ENCODE assay signal across 21 mouse cellular contexts in the genomic region with DNA sequence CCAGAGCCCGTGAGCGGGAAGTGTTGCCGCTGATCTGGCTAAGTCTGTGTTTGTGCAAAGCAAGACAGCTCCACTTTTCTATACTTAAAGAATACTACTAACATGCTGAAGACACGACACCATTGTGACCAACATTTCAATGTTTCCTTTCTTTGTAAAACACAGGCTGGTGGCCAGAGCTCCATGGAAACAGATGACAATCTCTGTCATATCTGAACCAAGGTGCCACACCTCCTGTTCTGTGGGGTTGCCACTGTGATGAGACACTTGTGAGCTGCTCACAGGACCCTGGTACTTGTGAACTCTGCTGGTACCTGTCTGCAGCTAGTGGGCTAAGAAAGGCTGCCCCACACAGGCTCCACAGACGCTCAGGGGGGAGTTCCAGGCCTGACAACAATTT.
DNase-seq lines count a peak whose midpoint lies in the region; ATAC-seq and TF ChIP-seq lines count a peak whose summit lies in the region.
"Had no signal": no experiment of that assay in that cellular context is flagged by ENCODE, and none has a peak within 500 bp of the region (broad histone marks: within the 10 kb centered on the region; RNA-seq: fewer than 3 reads in every experiment).

No protein-coding gene starts in this region.

- 66% methylated on average over 5 of the region's 5 CpGs for WGBS in heart, embryonic 13.5 days
- WGBS in heart, postnatal 0 days, result 65% methylated on average over 5 of the region's 5 CpGs
- 77% methylated on average over 5 of the region's 5 CpGs for WGBS in neural tube, embryonic 12.5 days

- peaks cover 39% of the 10 kb centered on the region for H3K36me3 ChIP-seq in heart, embryonic 13.5 days
- no peaks in the 10 kb centered on the region for H3K36me3 ChIP-seq in heart, postnatal 0 days (replicated peaks; ENCODE audit: control insufficient read depth, insufficient read depth, low read length)
- 0 out of 2 replicates have a peak, but pooled peaks cover 2% of the 10 kb centered on the region for H3K36me3 ChIP-seq in neural tube, embryonic 12.5 days
- H3K36me3 ChIP-seq: hindbrain, embryonic 15.5 days had no signal

- no peak overlapping the region for H3K4me3 ChIP-seq in gastrocnemius, adult 2 months
- H3K4me3 ChIP-seq in heart, embryonic 13.5 days, result no peak overlapping the region
- no peak overlapping the region for H3K4me3 ChIP-seq in heart, postnatal 0 days (ENCODE audit: low read depth, low read length)
- H3K4me3 ChIP-seq in neural tube, embryonic 12.5 days, result no peak overlapping the region
- H3K4me3 ChIP-seq: embryonic facial prominence, embryonic 10.5 days; forebrain, embryonic 13.5 days; hindbrain, embryonic 15.5 days had no signal

- H3K27me3 ChIP-seq in heart, embryonic 13.5 days (replicated peaks), result no peaks in the 10 kb centered on the region
- no peaks in the 10 kb centered on the region for H3K27me3 ChIP-seq in heart, postnatal 0 days (ENCODE audit: control insufficient read depth, insufficient read depth, low read length)
- H3K27me3 ChIP-seq in neural tube, embryonic 12.5 days (replicated peaks), result no peaks in the 10 kb centered on the region
- H3K27me3 ChIP-seq: forebrain, embryonic 13.5 days; hindbrain, embryonic 15.5 days had no signal

- DNase-seq in gastrocnemius, adult 2 months, result peak; percentile 10
- DNase-seq in gastrocnemius, adult 8-10 months (ENCODE audit: low spot score in 2 of 2), result no peak
- DNase-seq in heart, adult 9 months (ENCODE audit: low spot score in 2 of 2), result no peak
- DNase-seq in heart, postnatal 0 days (ENCODE audit: low spot score), result no peak
- no peak for DNase-seq in heart, postnatal 25 days (ENCODE audit: low spot score)
- DNase-seq in neural tube, embryonic 10.5 days (ENCODE audit: extremely low spot score, low spot score), result no peak
- DNase-seq: adrenal gland, adult 8-10 months; adrenal gland, postnatal 36 days; B cell, adult 2 months; cerebellum, adult 2 months; cerebellum, postnatal 10 days; forebrain, postnatal 0 days; gastrocnemius, postnatal 36 days had no signal

- TF ChIP-seq EP300 in heart, postnatal 0 days (IDR thresholded peaks at IDR 0.05; ENCODE audit: low read depth), result no peak

- peaks cover 63% of the 10 kb centered on the region for H3K4me1 ChIP-seq in heart, embryonic 13.5 days
- H3K4me1 ChIP-seq in heart, postnatal 0 days (ENCODE audit: control insufficient read depth, insufficient read depth), result peaks cover 25% of the 10 kb centered on the region
- H3K4me1 ChIP-seq in neural tube, embryonic 12.5 days, result peaks cover 39% of the 10 kb centered on the region

- intact Hi-C loops in gastrocnemius, adult 2 months (cut with DNase I), result no loop called here
- intact Hi-C loops in heart, postnatal 25 days (cut with DNase I), result no loop called here

- peak overlapping the region; percentile 34 for H3K9ac ChIP-seq in heart, embryonic 13.5 days
- no peak overlapping the region for H3K9ac ChIP-seq in heart, postnatal 0 days (replicated peaks; ENCODE audit: low read depth, low read length)
- peak overlapping the region; percentile 22; the same call in 1 of the 2 replicates for H3K9ac ChIP-seq in neural tube, embryonic 12.5 days
- H3K9ac ChIP-seq: forebrain, embryonic 13.5 days; forebrain, postnatal 0 days; hindbrain, embryonic 15.5 days had no signal

- no peak for TF ChIP-seq CTCF in gastrocnemius, adult 2 months (IDR thresholded peaks at IDR 0.05)
- no peak for TF ChIP-seq CTCF in heart, postnatal 0 days (IDR thresholded peaks at IDR 0.05; ENCODE audit: low read depth)

- no peak overlapping the region for H3K27ac ChIP-seq in gastrocnemius, adult 2 months
- H3K27ac ChIP-seq in heart, embryonic 13.5 days (replicated peaks), result peak overlapping the region; percentile 51
- peak overlapping the region; percentile 47; the same call in 1 of the 2 replicates for H3K27ac ChIP-seq in heart, postnatal 0 days (ENCODE audit: low read depth)
- H3K27ac ChIP-seq in neural tube, embryonic 12.5 days, result no peak overlapping the region
- H3K27ac ChIP-seq: embryonic facial prominence, embryonic 10.5 days; forebrain, embryonic 13.5 days had no signal

- no peaks in the 10 kb centered on the region for H3K9me3 ChIP-seq in heart, embryonic 13.5 days
- no peaks in the 10 kb centered on the region for H3K9me3 ChIP-seq in heart, postnatal 0 days (replicated peaks; ENCODE audit: control insufficient read depth, low read length)
- H3K9me3 ChIP-seq in neural tube, embryonic 12.5 days, result no peaks in the 10 kb centered on the region
- H3K9me3 ChIP-seq: embryonic facial prominence, embryonic 10.5 days; forebrain, embryonic 13.5 days; G1E; hindbrain, embryonic 15.5 days had no signal

- H3K4me2 ChIP-seq in heart, embryonic 13.5 days, result no peak overlapping the region
- H3K4me2 ChIP-seq in heart, postnatal 0 days (ENCODE audit: low read depth, low read length), result no peak overlapping the region
- H3K4me2 ChIP-seq in neural tube, embryonic 12.5 days (replicated peaks), result no peak overlapping the region
- H3K4me2 ChIP-seq: forebrain, embryonic 13.5 days; hindbrain, embryonic 15.5 days had no signal

- no peak for ATAC-seq in heart, embryonic 13.5 days (ENCODE audit: extremely low read depth, insufficient number of reproducible peaks, low FRiP score, low TSS enrichment)
- ATAC-seq in heart, postnatal 0 days (ENCODE audit: insufficient read depth, low read depth), result no peak
- no peak for ATAC-seq in neural tube, embryonic 12.5 days (ENCODE audit: low FRiP score, low read depth)
- ATAC-seq: CD4-positive, CD25-positive, alpha-beta regulatory T cell, adult 4 months; forebrain, embryonic 13.5 days; forebrain, postnatal 0 days; intestine, embryonic 16.5 days had no signal

Comparison
In these comparisons a context has a peak if more than half of its experiments do, and no peak if none do; other contexts are left out.
1. H3K27ac ChIP-seq: peak in heart, embryonic 13.5 days (single experiment) and heart, postnatal 0 days (single experiment); none in gastrocnemius, adult 2 months (single experiment) and neural tube, embryonic 12.5 days (single experiment).